Mouse (Mus musculus): ENCODE data around the gene Tmem235.
"Not testable (repeated sequence)": the region's sequence is repeated elsewhere in the genome, so short reads cannot be mapped to it uniquely, and the experiment has no call there.

Gene Tmem235

DNA sequence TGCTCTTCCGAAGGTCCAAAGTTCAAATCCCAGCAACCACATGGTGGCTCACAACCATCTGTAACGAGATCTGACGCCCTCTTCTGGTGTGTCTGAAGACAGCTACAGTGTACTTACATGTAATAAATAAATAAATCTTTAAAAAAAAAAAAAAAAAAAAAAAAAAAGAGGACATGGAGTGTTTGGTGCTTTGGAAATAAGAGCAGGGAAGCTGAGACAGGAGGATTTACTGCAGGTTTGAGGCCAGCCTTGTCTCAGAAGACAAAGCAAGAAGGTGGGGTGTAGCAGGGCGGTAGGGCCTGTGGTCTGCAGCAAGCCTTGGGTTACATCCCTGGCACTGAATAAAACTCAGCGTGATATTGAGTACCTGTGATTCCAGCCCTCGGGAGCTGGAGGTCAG, 27.0 kb upstream of the Tmem235 start:
- DNase-seq = not testable (repeated sequence)

- no peak for DNase-seq
Observed at GRCm38 (mm10) chr11:117834086-117834485, 26.5 kb upstream of the Tmem235 start.

- DNase-seq = peak; percentile 71
Observed at GRCm38 (mm10) chr11:117836306-117836705, 24.2 kb upstream of the Tmem235 start.

DNA sequence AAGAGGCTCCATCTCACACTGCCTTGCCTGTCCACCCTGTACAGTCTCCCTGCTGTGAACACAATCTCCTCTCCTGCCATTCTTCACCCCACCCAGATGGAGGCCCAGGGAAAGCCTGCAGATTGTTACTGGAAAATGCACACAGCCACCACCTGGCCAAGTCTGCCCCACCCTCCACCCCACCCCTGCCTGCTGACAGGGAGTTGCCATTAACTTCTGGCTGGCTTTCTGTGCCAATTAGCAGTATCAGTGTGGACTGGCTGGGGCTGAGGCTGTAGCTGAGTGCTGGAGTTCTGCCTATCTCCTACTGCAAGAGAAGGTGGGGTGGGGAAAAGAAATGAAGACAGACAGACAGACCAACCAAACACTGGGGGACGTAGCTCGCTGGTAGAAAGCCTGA, 22.0 kb upstream of the Tmem235 start:
- DNase-seq = no peak

GRCm38 (mm10) chr11:117839021-117839420, 21.5 kb upstream of the Tmem235 start:
- no peak for DNase-seq

- DNase-seq = no peak
Observed at GRCm38 (mm10) chr11:117840910-117841309, 19.6 kb upstream of the Tmem235 start.

- no peak for DNase-seq
Observed at GRCm38 (mm10) chr11:117843434-117843833, 17.1 kb upstream of the Tmem235 start.

GRCm38 (mm10) chr11:117844997-117845396, 15.6 kb upstream of the Tmem235 start:
- no peak for DNase-seq

DNA sequence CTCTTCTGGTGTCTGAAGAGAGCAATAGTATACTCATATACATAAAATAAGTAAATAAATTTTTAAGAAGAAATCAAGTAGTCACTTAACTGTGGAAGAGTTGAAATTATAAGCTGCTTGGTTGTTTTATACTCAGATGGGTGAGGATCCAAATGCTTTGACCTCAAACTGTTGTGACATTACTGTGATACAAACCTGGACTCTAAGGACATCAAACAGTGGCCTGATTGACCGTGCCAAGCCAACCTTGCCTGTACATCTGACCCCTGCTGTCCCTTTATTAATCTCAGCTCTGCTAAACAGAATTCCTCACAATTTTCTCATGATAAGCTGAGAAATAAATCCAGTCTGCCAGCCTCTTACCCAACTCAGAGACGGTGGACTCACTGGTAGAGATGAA, 14.9 kb upstream of the Tmem235 start:
- no peak for DNase-seq

GRCm38 (mm10) chr11:117846640-117847039, 13.9 kb upstream of the Tmem235 start:
- DNase-seq = no peak

DNA sequence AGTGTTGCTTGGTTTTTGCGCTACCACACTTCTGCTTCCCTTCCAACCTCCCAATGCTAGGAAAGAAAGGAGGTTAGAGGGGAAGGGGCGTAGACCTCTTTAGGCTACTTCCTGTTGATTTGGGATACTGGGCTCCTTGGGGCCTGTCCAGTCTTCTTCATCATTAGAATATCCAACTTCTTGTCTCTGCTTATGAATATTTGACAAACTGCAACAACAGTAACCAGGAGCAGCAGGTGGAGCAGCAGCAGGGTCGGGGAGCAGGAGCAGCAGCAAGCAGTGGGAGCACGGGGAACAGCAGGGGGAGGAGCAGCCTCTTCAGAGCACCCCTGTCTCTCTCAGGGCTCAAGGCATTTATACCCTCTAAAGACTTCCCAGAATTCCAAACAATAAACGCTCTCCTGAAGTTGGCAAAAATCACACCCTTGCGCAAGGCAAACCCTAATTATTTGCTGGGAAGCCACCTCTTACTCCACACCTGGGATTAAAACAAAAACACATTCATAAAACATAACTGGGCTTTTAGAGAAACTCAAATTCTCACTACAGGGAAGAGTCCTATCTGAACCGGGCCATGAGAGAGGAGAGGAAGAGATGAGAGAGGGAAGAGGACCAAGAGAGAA, 12.8 kb upstream of the Tmem235 start:
- no peak for DNase-seq

DNA sequence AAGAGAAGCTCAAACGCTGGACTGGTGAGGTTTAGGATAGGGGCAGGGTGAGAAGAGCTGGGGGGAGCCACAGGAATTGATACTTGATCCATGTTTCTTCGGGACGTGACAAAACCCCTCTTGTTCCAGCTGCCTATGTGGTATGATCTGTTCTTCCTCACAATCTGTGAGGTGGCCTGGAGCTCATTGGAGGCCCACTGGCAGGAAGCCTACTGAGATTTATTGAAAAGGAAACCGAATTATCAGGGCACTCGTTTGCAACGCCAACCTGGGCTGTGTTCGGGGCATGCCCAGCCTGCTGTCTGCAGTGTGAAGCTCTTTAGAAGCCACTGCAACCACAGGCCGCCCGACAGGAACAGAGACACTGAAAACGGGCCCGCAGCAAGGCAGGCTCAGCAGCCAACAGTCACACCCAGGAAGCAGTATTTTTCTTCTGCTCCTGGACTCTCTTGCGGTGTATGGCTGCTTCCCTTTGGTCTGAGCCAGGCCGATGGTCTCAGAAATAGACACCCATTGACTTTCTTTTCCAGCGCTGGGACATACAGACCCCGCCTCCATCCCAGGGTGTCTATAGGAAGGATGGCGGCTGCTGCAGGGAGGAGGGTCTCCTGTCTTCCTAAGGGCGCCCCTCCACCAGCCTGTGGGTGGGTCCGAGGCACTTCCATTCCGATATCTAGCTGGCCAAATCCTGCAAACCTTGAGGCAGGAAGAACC, 12.1 kb upstream of the Tmem235 start:
- peak; percentile 57 for DNase-seq

DNA sequence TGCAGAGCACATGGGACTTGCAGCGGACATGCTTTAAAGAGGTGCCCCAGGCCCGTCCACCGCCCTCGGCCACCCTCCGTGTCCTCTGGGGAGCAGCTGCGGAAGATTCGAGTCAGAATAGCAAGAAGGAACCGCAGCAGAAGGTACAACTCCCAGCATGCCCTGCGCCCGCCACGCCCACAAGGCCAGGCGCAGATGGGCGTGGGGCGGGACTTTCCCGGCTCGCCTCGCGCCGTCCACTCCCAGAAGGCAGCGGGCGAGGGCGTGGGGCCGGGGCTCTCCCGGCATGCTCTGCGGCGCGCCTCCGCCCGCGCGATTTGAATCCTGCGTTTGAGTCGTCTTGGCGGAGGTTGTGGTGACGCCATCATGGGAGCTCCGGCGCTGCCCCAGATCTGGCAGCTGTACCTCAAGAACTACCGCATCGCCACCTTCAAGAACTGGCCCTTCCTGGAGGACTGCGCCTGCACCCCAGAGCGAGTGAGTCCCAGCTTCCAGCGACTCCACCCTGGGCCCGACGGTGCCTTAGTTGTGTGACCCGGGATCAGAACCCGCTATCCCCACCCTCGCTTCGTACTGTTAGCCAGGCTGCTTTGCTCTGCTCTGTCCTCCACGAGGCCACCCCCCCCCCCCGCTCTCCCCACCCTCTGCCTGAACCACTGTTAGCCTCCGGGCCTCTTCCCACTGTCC, 11.4 kb upstream of the Tmem235 start, which contains the start of gene Birc5:
Gene Birc5, plus strand, starts transcription at position 267 of the 687 bp plus-strand sequence.
- peak; percentile 97 for DNase-seq

GRCm38 (mm10) chr11:117852875-117853274, 7.7 kb upstream of the Tmem235 start:
- no peak for DNase-seq

DNA sequence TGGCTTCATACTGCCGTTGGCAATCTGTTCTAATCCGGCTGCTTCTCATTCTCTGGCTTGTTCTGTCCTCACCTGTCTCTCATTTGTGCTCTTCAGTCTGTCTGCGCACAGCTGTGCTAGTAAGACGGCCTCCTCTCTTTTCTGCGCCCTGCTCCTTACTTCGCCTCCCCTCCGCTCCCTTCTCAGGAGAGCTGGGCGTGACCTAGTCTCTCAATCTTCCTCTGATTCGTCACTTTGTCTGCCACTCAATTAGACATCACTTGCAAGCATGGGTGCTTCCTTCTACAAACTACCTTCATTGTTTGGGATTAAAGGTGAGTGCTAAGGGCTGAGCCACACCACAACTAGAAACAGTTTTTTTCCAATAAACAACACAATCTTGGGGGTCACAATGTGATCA, 6.3 kb upstream of the Tmem235 start:
- no peak for DNase-seq

DNA sequence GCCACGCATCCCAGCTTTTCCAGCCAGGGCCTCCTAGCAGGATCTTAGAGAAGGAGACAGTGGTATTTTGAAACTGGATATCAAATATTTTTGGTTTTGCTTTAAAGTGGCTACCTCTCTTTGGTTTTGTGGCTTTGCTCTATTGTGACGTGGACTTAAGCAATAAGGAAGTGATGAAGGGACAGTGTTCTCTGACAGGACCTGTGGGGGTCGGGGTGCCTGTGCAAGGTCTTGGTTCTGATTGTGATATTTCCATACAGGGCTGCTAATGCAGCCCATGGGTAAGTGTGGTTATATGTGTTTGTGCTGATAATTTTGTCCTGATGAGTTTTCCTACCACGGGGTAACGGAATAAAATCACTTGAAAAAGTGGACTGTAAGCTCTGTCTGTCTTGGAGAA, 5.2 kb upstream of the Tmem235 start:
- DNase-seq = no peak

- DNase-seq = no peak
Observed at GRCm38 (mm10) chr11:117855975-117856374, 4.6 kb upstream of the Tmem235 start.

DNA sequence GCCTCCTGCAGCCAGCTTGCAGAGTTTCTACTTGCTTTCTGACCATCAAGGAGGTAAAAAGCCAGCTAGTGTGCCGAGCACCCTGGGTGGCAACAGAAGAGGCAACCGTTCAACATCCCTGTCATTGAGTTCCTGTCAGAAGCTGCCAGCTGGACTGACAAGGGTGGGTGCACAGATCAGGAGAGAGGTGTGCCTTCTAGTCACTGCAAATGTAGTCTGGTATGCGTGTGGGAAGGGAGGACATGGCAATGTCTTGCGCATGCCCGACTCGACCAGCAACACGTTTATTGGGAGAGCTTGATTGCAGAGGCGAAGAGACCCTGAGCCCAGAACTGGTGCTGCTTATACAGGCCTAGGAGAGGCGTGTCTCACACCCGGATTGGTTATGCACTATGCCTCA, 3.1 kb upstream of the Tmem235 start:
- DNase-seq = no peak

- no peak for DNase-seq
Observed at GRCm38 (mm10) chr11:117858392-117858791, 2.2 kb upstream of the Tmem235 start.

DNA sequence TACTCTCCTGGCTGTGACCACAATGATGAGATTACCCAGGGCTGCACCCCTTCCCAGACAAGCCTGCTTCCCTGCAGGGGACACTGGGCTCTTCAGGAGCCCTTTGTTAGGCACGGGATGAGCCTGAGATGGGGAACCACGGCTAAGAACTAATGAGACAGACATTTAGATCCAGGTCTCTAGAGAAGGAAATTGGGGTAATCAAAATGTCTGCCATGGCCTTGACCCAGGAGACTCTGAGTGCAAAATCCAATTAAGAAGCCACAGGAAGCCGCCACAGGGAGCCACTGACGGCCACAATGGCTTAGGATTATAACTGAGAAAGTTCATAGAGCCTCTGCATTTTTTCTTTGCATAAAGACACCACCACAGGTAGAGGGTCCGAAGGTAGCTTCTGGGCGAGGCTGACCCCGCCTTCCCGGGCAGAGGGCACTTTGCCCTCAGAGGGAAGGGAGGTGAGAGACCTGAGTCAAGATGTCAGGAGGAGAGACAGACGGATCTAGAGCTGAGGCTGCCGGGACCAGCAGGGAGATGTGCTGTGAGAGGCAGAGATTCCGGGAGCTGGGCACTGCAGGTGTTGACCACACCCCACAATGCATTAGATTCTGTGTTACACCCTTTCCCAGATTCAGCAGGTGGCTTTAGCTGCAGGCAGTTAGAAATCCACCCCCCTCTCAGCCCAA, 2.8 kb downstream of the Tmem235 start:
- no peak for DNase-seq

DNA sequence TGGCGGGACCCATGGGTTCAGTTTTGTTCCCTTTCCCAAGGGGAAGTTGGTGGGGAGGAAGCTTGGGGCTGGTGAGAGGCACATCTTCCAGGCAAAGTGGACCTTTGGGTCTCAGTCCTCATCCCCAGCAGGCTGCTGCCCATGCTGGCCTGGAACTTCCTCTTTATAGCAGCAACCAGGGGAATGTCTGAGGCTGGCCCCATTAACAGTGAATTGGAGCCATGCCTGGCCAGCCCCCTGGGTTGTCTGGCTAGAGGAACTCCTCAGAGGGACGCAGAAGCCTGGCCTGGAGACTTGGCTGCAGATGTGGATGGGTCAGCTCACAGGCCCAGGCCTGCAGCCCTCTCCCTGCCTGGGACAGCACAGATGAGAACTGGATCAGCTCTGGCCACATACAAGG, 4.3 kb downstream of the Tmem235 start:
- no peak for DNase-seq

DNA sequence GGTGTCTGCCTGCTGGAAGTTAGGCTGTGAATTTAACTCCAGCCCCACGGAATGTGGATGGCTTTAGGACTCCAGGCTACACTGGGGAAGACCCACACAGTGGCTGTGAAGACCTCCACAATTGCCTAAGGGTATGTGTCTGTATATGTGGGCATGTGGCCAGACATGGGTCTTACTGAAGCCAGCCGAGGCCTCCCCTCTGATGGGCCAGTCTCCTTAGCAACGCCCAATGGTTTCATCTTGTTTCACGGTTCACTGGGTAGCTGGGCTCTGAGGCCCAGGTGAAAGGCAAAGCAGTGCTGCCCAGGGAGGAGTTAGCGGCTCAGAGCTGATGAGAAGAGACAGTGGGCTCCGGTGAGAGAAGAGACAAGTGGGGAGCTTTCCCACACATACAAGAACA, 5.4 kb downstream of the Tmem235 start:
- DNase-seq = no peak

DNA sequence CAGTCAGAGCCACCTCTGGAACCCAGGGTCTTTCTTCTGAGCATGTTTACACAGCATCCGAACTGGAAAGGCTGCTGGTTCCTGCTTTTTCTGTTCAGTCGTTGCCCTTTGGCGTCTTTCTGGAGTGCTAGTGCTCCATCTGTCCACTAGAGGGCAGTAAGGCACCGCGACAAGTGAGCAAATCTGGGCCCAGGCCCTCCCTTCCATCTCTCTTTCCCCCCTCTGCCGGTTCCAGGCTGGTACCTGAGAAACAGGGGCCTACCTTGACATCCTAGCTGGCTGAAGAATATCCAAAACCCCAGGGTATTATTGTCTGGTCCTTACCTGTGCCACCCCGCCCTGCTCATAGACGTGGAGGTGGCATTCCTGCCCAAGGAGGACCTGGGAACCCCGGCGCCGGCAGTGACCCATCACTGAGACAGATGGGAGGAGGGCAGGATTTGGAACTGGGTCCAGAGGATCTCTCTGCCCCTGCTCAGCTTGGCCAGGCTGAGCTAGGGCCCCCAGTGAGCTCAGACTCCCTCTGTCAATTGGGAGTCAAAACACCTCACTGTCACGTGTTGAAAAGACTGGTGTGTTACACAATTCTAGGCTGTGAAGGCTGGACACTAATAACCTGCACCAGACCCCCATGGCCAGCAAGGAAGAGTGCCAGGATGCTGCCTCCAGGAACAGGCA, 10.3 kb downstream of the Tmem235 start:
- peak; percentile 87 for DNase-seq
